7 mouse cellular contexts compared by ENCODE assay signal in the genomic region with DNA sequence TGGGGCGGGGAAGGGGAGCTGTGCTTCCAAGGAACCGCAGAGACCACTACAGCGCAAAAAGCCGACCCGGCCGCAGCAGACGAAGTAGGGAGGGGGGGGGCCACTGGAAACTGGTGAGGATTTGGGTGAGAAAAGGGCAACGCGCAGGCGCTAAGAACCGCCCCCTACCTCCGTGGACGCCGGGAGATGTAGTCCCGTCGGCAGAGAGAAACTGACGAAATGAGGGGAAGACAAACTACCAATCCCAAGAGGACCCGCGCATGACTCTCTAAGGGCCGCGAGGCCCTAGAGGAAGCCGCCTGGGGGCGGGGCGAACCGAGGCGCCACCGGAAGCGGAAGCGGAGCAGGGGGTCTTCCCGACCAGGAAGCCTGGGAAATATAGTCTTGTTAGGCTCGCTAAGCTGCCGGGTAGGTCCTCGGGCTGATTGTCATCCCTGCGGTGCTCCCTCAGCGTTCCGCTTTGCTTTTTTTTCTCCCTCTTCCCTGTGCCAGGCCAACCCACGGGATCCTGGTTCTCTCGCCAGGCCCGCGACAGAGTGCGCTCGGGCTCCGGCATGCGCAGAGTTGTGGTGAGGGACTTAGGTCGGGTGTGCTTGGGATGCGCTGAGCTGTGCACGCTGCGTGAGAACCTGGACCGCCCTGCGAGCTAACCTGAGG. TPM values are rescaled to one million over a fixed set of nuclear protein-coding genes. Genes with fewer than 3 reads are reported as not detected.
DNase-seq lines count a peak whose midpoint lies in the region; ATAC-seq lines count a peak whose summit lies in the region.

A gene (plus strand): TSS at position 313 of the 657 bp plus-strand sequence.

- no peaks in the 10 kb centered on the region for H3K9me3 ChIP-seq in embryonic facial prominence, embryonic 11.5 days (replicated peaks; ENCODE audit: control insufficient read depth, low read length)
- H3K9me3 ChIP-seq in limb, embryonic 10.5 days (replicated peaks), result no peaks in the 10 kb centered on the region
- no peaks in the 10 kb centered on the region for H3K9me3 ChIP-seq in midbrain, embryonic 13.5 days

- peaks cover 18% of the 10 kb centered on the region for H3K36me3 ChIP-seq in embryonic facial prominence, embryonic 11.5 days (replicated peaks; ENCODE audit: control insufficient read depth, insufficient read depth, low read depth, low read length)
- peaks cover 55% of the 10 kb centered on the region for H3K36me3 ChIP-seq in limb, embryonic 10.5 days
- H3K36me3 ChIP-seq in midbrain, embryonic 13.5 days, result peaks cover 47% of the 10 kb centered on the region

- peak; percentile 94 for ATAC-seq in embryonic facial prominence, embryonic 11.5 days (replicated peaks; ENCODE audit: insufficient number of reproducible peaks, low FRiP score, low TSS enrichment, low read depth)
- ATAC-seq in granulocyte monocyte progenitor cell, adult 5-6 weeks (replicated peaks; ENCODE audit: poor library complexity, severe bottlenecking), result peak; percentile 85
- ATAC-seq in midbrain, embryonic 13.5 days, result peak; percentile 96

- H3K4me3 ChIP-seq in embryonic facial prominence, embryonic 11.5 days (ENCODE audit: low read depth, low read length), result peak within 1 kb of the TSS; percentile 89
- peak within 1 kb of the TSS; percentile 89 for H3K4me3 ChIP-seq in limb, embryonic 10.5 days
- H3K4me3 ChIP-seq in midbrain, embryonic 13.5 days (replicated peaks), result peak within 1 kb of the TSS; percentile 94

- peak; percentile 99 for DNase-seq in adrenal gland, postnatal 14 days
- peak; percentile 99 for DNase-seq in embryonic facial prominence, embryonic 11.5 days (ENCODE audit: low spot score)
- peak; percentile 99 for DNase-seq in kidney, adult 11 months
- DNase-seq in limb, embryonic 10.5 days (ENCODE audit: low spot score), result peak; percentile 98
- peak; percentile 91 for DNase-seq in spleen, adult 12 weeks (ENCODE audit: low spot score)

- WGBS in embryonic facial prominence, embryonic 11.5 days, result under 1% methylated on average over 49 of the region's 50 CpGs
- under 1% methylated on average over 50 of the region's 50 CpGs for WGBS in limb, embryonic 10.5 days
- under 1% methylated on average over 50 of the region's 50 CpGs for WGBS in midbrain, embryonic 13.5 days

- H3K27ac ChIP-seq in embryonic facial prominence, embryonic 11.5 days (replicated peaks; ENCODE audit: low read depth, low read length), result peak within 1 kb of the TSS; percentile 77
- peak within 1 kb of the TSS; percentile 90 for H3K27ac ChIP-seq in limb, embryonic 10.5 days
- peak within 1 kb of the TSS; percentile 94 for H3K27ac ChIP-seq in midbrain, embryonic 13.5 days

- peak within 1 kb of the TSS; percentile 83 for H3K9ac ChIP-seq in embryonic facial prominence, embryonic 11.5 days (replicated peaks; ENCODE audit: low read length)
- peak within 1 kb of the TSS; percentile 97 for H3K9ac ChIP-seq in midbrain, embryonic 13.5 days (replicated peaks)

- H3K27me3 ChIP-seq in embryonic facial prominence, embryonic 11.5 days (ENCODE audit: control insufficient read depth, insufficient read depth, low read length), result no peaks in the 10 kb centered on the region
- no peaks in the 10 kb centered on the region for H3K27me3 ChIP-seq in limb, embryonic 10.5 days (ENCODE audit: low read depth, poor library complexity, severe bottlenecking)
- no peaks in the 10 kb centered on the region for H3K27me3 ChIP-seq in midbrain, embryonic 13.5 days

- H3K4me1 ChIP-seq in embryonic facial prominence, embryonic 11.5 days (ENCODE audit: control insufficient read depth, insufficient read depth, low read length), result peaks cover 4% of the 10 kb centered on the region; the same call in 1 of the 2 replicates
- peaks cover 32% of the 10 kb centered on the region for H3K4me1 ChIP-seq in limb, embryonic 10.5 days
- peaks cover 36% of the 10 kb centered on the region for H3K4me1 ChIP-seq in midbrain, embryonic 13.5 days (replicated peaks)

- peak within 1 kb of the TSS; percentile 92 for H3K4me2 ChIP-seq in embryonic facial prominence, embryonic 11.5 days (ENCODE audit: low read depth, low read length)
- H3K4me2 ChIP-seq in midbrain, embryonic 13.5 days (replicated peaks), result peak within 1 kb of the TSS; percentile 98

RNA-seq across cellular contexts. Expression of the gene that starts here (rescaled TPM):
- total RNA-seq in adrenal gland, postnatal 14 days (2021), result 11.3 and 12.3 TPM in 2 replicates
- 24.6 and 26.4 TPM in 2 replicates for polyA plus RNA-seq in embryonic facial prominence, embryonic 11.5 days (2014; fragmentation: Nextera tagmentation; extraction: Ambion mirVana)
- 21.2 and 25.4 TPM in 2 replicates for total RNA-seq in granulocyte monocyte progenitor cell, adult 5-6 weeks (2014; fragmentation: Nextera tagmentation)
- 24.0 and 26.9 TPM in 2 replicates for total RNA-seq in granulocyte monocyte progenitor cell, adult 5-6 weeks (2017)
- 33.9 and 35.8 TPM in 2 replicates for polyA plus RNA-seq in limb, embryonic 10.5 days (2016; fragmentation: Nextera tagmentation; extraction: Ambion mirVana)
- polyA plus RNA-seq in midbrain, embryonic 13.5 days (2015; fragmentation: Nextera tagmentation; extraction: Ambion mirVana), result 27.1 and 30.4 TPM in 2 replicates

Comparison
In these comparisons a context has a peak if more than half of its experiments do, and no peak if none do; other contexts are left out.
1. Peak in every context shown above with its lines: DNase-seq, ATAC-seq, H3K4me3 ChIP-seq and H3K27ac ChIP-seq.